Mouse (Mus musculus) olfactory bulb, adult 2 months (tissue): ENCODE data around the gene Phactr2.

Source experiments
- CTCF ChIP-seq: fragments of 200-500 bp; IDR thresholded peaks from 2 replicates; pipeline ENCODE4 v1.5.1; 2012; ENCODE audit warnings: low read depth, mild to moderate bottlenecking, low read length, moderate library complexity; ENCODE audit not compliant: insufficient read depth
- POLR2A ChIP-seq: fragments of 200-500 bp; IDR thresholded peaks from 2 replicates; pipeline ENCODE4 v1.6.1; 2012; ENCODE audit warnings: mild to moderate bottlenecking, low read depth, low read length, moderate library complexity; ENCODE audit not compliant: insufficient read depth

DNA sequence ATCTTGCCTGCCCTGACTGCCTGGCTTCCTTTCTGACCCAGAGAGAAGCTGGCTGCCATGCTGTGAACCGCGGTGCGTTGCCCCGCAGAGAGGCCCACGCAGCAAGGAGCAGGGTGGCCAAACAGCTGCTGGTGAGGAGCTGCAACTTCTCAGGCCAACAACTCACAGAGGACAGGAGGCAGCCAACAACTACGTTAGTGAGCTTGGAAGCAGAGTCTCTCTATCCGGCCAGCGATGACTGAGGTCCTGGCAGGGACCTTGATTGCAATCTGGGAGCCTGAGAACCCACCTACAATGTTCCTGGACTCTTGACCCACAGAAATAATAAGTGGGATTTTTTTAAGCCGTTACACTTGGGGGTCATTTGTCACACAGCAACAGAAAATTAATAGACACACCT is 49.0 kb downstream of the Phactr2 start:
- TF ChIP-seq CTCF (no peak), POLR2A (no peak)
